ENCODE assay signal across 8 mouse cellular contexts in the genomic region with DNA sequence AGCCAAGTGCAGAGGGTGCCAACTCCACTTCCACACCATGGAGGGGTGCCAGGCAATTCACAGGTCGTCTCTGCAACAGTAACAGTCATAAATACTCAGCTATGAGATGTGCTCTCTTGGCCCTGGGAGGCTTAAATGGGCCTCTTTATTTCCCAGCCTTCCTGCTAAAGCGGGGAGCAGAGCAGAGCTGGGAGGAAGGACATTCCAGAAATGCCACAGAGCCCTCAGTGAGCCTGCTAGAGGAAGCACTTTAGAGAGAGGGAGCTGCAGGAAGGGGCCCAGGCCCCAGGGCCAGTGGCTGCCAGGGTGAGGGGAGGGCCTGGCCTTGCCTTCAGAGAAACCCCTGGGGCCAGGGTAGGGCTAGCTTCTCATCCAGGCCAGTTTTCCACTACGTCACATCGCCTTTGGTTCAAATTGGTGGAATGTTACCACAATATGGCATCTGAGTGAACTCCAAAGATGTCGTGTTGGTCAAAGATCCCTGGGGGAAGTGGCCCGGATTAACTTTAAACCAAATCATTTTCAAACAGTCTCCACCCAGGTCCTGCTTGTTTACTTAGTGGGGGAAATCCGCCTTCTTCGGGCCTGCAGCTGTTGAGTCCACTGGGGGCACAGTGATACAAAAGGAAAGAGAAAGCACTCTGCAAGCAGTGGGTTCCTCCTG. TPM values are rescaled to one million over a fixed set of nuclear protein-coding genes. Genes with fewer than 3 reads are reported as not detected.
DNase-seq lines count a peak whose midpoint lies in the region; ATAC-seq and TF ChIP-seq lines count a peak whose summit lies in the region.

No protein-coding gene starts in this region.

- no peaks in the 10 kb centered on the region for H3K79me2 ChIP-seq in liver, adult 2 months (ENCODE audit: control insufficient read depth, insufficient read depth, low read length)

- intact Hi-C loops in gastrocnemius, adult 2 months (cut with DNase I): loop anchor here (2.0 kb wide), 1 partner anchor 20 kb away; no protein-coding TSS in a partner anchor

- peak; percentile 72 for DNase-seq in brain, adult 2 months (ENCODE audit: low read depth, low spot score)
- peak; percentile 84 for DNase-seq in gastrocnemius, adult 2 months
- peak; percentile 69 for DNase-seq in liver, adult 2 months (ENCODE audit: extremely low read depth, low read depth, low spot score)
- no peak for DNase-seq in neural tube, embryonic 11.5 days (ENCODE audit: low spot score)
- no peak for DNase-seq in ovary, postnatal 10 days (ENCODE audit: low spot score)

- TF ChIP-seq CTCF in ES-Bruce4 (IDR thresholded peaks at IDR 0.05; ENCODE audit: low read depth, low read length): no peak
- no peak for TF ChIP-seq CTCF in gastrocnemius, adult 2 months (IDR thresholded peaks at IDR 0.05)
- no peak for TF ChIP-seq CTCF in liver, adult 2 months (IDR thresholded peaks at IDR 0.05; ENCODE audit: low read depth, low read length)

- H3K9ac ChIP-seq in ES-Bruce4 (ENCODE audit: low read depth, poor library complexity, severe bottlenecking): no peak overlapping the region
- no peak overlapping the region for H3K9ac ChIP-seq in hindbrain, embryonic 13.5 days
- H3K9ac ChIP-seq in liver, adult 2 months (ENCODE audit: low read depth, low read length): no peak overlapping the region
- no peak overlapping the region for H3K9ac ChIP-seq in neural tube, embryonic 11.5 days (ENCODE audit: low read length)

- ATAC-seq in hindbrain, embryonic 13.5 days (ENCODE audit: low FRiP score): peak; percentile 41; the same call in 1 of the 2 replicates
- ATAC-seq in neural tube, embryonic 11.5 days (ENCODE audit: insufficient read depth, low FRiP score, low TSS enrichment): no peak
- ATAC-seq in megakaryocyte-erythroid progenitor cell, adult 5-6 weeks (replicated peaks; ENCODE audit: low FRiP score, low TSS enrichment, poor library complexity, severe bottlenecking): no peak

- H3K4me2 ChIP-seq in hindbrain, embryonic 13.5 days: no peak overlapping the region
- H3K4me2 ChIP-seq in neural tube, embryonic 11.5 days (ENCODE audit: low read depth): no peak overlapping the region

- H3K27ac ChIP-seq in ES-Bruce4 (ENCODE audit: insufficient read depth, low read length): peak overlapping the region; percentile 23; the same call in 1 of the 2 replicates
- H3K27ac ChIP-seq in gastrocnemius, adult 2 months: peak overlapping the region; percentile 82
- H3K27ac ChIP-seq in hindbrain, embryonic 13.5 days: peak overlapping the region; percentile 50; the same call in 1 of the 2 replicates
- H3K27ac ChIP-seq in liver, adult 2 months (replicated peaks; ENCODE audit: insufficient read depth, low read depth, low read length): peak overlapping the region; percentile 67
- 0 out of 2 replicates have a peak overlapping the region, but pooled peaks have one; percentile 27 for H3K27ac ChIP-seq in neural tube, embryonic 11.5 days (ENCODE audit: low read depth, low read length)

- H3K4me1 ChIP-seq in ES-Bruce4 (ENCODE audit: control insufficient read depth, insufficient read depth, low read length): no peaks in the 10 kb centered on the region
- peaks cover 10% of the 10 kb centered on the region; the same call in 1 of the 2 replicates for H3K4me1 ChIP-seq in hindbrain, embryonic 13.5 days (replicated peaks)
- H3K4me1 ChIP-seq in liver, adult 2 months (ENCODE audit: control insufficient read depth, insufficient read depth, low read length): peaks cover 38% of the 10 kb centered on the region
- H3K4me1 ChIP-seq in neural tube, embryonic 11.5 days (ENCODE audit: control insufficient read depth, insufficient read depth, low read length): peaks cover 6% of the 10 kb centered on the region; the same call in 1 of the 2 replicates

- H3K27me3 ChIP-seq in ES-Bruce4 (ENCODE audit: control insufficient read depth, insufficient read depth, low read length, poor library complexity, severe bottlenecking): no peaks in the 10 kb centered on the region
- no peaks in the 10 kb centered on the region for H3K27me3 ChIP-seq in hindbrain, embryonic 13.5 days
- H3K27me3 ChIP-seq in liver, adult 2 months (ENCODE audit: control insufficient read depth, insufficient read depth, low read length): no peaks in the 10 kb centered on the region
- H3K27me3 ChIP-seq in neural tube, embryonic 11.5 days (ENCODE audit: control insufficient read depth, insufficient read depth, low read length): no peaks in the 10 kb centered on the region

- 54% methylated on average over 8 of the region's 8 CpGs for WGBS in hindbrain, embryonic 13.5 days
- WGBS in liver, adult 2 months: 28% methylated on average over 8 of the region's 8 CpGs
- 45% methylated on average over 8 of the region's 8 CpGs for WGBS in neural tube, embryonic 11.5 days

- no peak for TF ChIP-seq EP300 in ES-Bruce4 (IDR thresholded peaks at IDR 0.05; ENCODE audit: insufficient read depth, low read depth, low read length)

- no peaks in the 10 kb centered on the region for H3K9me3 ChIP-seq in ES-Bruce4 (replicated peaks; ENCODE audit: control insufficient read depth, insufficient read depth, low read length, poor library complexity, severe bottlenecking)
- no peaks in the 10 kb centered on the region for H3K9me3 ChIP-seq in hindbrain, embryonic 13.5 days
- H3K9me3 ChIP-seq in neural tube, embryonic 11.5 days (ENCODE audit: control insufficient read depth, low read length): no peaks in the 10 kb centered on the region

- no peak overlapping the region for H3K4me3 ChIP-seq in ES-Bruce4 (ENCODE audit: low read depth, low read length)
- H3K4me3 ChIP-seq in gastrocnemius, adult 2 months: peak overlapping the region; percentile 16
- H3K4me3 ChIP-seq in hindbrain, embryonic 13.5 days: no peak overlapping the region
- no peak overlapping the region for H3K4me3 ChIP-seq in liver, adult 2 months (ENCODE audit: insufficient read depth, low read depth, low read length)
- no peak overlapping the region for H3K4me3 ChIP-seq in neural tube, embryonic 11.5 days (ENCODE audit: low read depth, low read length)

- H3K36me3 ChIP-seq in ES-Bruce4 (ENCODE audit: control insufficient read depth, insufficient read depth, low read length, poor library complexity, severe bottlenecking): no peaks in the 10 kb centered on the region
- no peaks in the 10 kb centered on the region for H3K36me3 ChIP-seq in hindbrain, embryonic 13.5 days
- H3K36me3 ChIP-seq in liver, adult 2 months (ENCODE audit: control insufficient read depth, insufficient read depth, low read length): no peaks in the 10 kb centered on the region
- no peaks in the 10 kb centered on the region for H3K36me3 ChIP-seq in neural tube, embryonic 11.5 days (ENCODE audit: control insufficient read depth, insufficient read depth, low read length)

- TF ChIP-seq POLR2A in ES-Bruce4 (IDR thresholded peaks at IDR 0.05; ENCODE audit: insufficient read depth, low read length): no peak
- no peak for TF ChIP-seq POLR2A in liver, adult 2 months (IDR thresholded peaks at IDR 0.05; ENCODE audit: extremely low read depth, insufficient read depth, low read length)

RNA-seq across cellular contexts. Expression of a gene that starts 24.2 kb away (rescaled TPM):
- 85.3 and 95.1 TPM in 2 replicates for polyA plus RNA-seq in ES-Bruce4 (2011; ENCODE audit: insufficient read depth, insufficient read length, low read depth, missing spikeins)
- 100 to 1,000 TPM in 1 of 2 experiments, 10 to 100 TPM in 1; 86.0 to 103 TPM for total RNA-seq in gastrocnemius, adult 2 months (2021)
- 15.1 and 15.5 TPM in 2 replicates for polyA plus RNA-seq in hindbrain, embryonic 13.5 days (2015; fragmentation: Nextera tagmentation; extraction: Ambion mirVana)
- total RNA-seq in liver, adult 2 months (2014; rRNA removed): 11.7 and 14.5 TPM in 2 replicates
- 1.5 and 1.7 TPM in 2 replicates for polyA plus RNA-seq in liver, adult 2 months (2012; rRNA removed)
- 14.8 and 15.0 TPM in 2 replicates for polyA plus RNA-seq in neural tube, embryonic 11.5 days (2014; fragmentation: Nextera tagmentation; extraction: Ambion mirVana)
- total RNA-seq in megakaryocyte-erythroid progenitor cell, adult 5-6 weeks (2014; fragmentation: Nextera tagmentation): 34.9 and 39.7 TPM in 2 replicates
- 57.2 and 74.8 TPM in 2 replicates for total RNA-seq in megakaryocyte-erythroid progenitor cell, adult 5-6 weeks (2017)

RNA-seq across cellular contexts. Expression of a gene that starts 59.8 kb away (rescaled TPM):
- polyA plus RNA-seq in ES-Bruce4 (2011; ENCODE audit: insufficient read depth, insufficient read length, low read depth, missing spikeins): 22.2 and 25.4 TPM in 2 replicates
- 100 to 1,000 TPM; 139 to 159 TPM for total RNA-seq in gastrocnemius, adult 2 months (2021)
- polyA plus RNA-seq in hindbrain, embryonic 13.5 days (2015; fragmentation: Nextera tagmentation; extraction: Ambion mirVana): 35.5 and 37.5 TPM in 2 replicates
- 8.8 and 11.5 TPM in 2 replicates for total RNA-seq in liver, adult 2 months (2014; rRNA removed)
- polyA plus RNA-seq in liver, adult 2 months (2012; rRNA removed): 10.8 and 10.9 TPM in 2 replicates
- 71.8 and 73.9 TPM in 2 replicates for polyA plus RNA-seq in neural tube, embryonic 11.5 days (2014; fragmentation: Nextera tagmentation; extraction: Ambion mirVana)
- total RNA-seq in megakaryocyte-erythroid progenitor cell, adult 5-6 weeks (2014; fragmentation: Nextera tagmentation): 68.4 and 73.2 TPM in 2 replicates
- total RNA-seq in megakaryocyte-erythroid progenitor cell, adult 5-6 weeks (2017): 71.5 and 73.6 TPM in 2 replicates

Comparison
In these comparisons a context has a peak if more than half of its experiments do, and no peak if none do; other contexts are left out.
1. H3K27ac ChIP-seq: peak in every context shown above with its lines; median percentile 82 in gastrocnemius, adult 2 months; 67 in liver, adult 2 months; 50 in hindbrain, embryonic 13.5 days; 27 in neural tube, embryonic 11.5 days; 23 in ES-Bruce4.
2. DNase-seq: peak in brain, adult 2 months (single experiment), gastrocnemius, adult 2 months (single experiment) and liver, adult 2 months (single experiment); none in neural tube, embryonic 11.5 days (single experiment) and ovary, postnatal 10 days (single experiment).